Mouse (Mus musculus): Measurements from ENCODE around the gene Stk24.

Gene Stk24

DNA sequence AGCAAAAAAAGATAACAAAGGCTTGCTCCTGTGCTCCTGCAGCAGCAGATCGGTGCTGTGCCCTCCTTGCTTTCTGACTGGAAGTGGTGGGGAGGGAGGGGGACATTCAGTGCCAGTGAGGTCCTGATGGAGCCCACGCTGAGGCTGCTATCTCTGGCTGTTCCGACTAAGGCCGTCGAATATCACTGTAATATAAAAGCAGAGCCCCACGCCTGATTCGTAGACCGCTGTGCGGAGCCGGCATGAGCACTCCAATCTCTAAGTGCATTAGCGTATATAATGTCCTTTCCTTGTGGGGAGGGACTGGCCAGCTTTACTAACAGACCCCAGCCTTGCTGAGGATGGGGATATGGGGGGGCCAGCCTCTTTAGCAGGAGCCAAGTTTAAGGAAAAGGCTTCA is 120.5 kb downstream of the Stk24 start:
- no peak for DNase-seq

DNA sequence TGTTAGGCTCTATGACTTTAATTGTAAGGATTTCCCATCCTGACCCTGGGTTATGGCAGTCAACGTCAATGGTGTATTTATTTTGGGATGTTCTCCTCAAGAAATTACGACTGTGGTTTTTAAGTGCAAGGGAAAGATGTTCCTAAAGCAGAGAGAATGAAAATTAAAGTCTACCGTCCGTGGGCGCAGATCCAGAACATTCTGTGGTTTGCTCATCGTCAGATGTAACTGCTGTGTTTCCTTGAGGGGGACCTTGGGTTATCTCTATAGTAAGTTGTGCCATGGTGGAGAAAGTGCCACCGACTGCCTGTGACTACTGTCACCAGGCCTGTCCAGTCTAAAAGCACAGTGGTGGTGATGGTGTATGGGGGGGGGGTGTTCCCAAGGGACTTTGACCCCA is 122.9 kb downstream of the Stk24 start:
- no peak for DNase-seq

DNA sequence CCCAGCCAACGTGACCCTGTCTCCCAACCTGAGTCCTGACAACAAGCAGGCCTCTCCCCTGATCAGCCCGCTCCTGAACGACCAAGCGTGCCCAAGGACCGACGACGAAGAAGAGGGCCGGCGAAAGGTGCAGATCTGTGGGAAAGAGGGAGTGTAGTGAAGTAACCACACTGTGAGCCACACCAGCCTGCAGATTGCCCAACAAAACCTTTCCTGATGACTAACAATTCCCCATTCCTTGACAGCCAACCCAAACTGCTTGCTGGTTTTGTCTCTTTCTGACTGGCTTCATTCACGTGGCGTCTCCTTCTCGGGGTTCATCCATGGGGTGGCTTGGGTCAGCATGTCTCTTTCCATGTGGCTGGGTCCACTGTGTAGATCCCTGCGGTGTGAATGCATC is 124.3 kb downstream of the Stk24 start:
- no peak for DNase-seq

DNA sequence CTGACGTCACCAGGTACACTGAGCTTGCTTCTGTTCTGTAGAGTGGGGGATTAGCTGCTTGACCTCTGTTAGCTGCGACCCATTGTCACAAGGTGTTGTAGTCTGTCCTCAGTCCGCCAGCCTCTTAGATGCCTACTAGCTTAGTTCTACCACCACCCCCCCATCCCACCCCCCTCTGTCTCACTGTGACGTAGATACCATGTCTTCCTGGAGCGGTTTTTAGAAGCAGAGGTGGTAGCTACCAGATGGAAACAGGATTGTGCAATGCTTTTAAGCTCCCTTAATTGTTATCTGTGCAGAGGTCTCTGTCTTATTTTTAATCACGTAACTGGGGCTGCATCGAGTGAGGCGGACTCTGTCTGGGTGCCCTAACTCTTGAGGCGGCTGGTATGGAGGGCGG is 124.9 kb downstream of the Stk24 start:
- no peak for DNase-seq

DNA sequence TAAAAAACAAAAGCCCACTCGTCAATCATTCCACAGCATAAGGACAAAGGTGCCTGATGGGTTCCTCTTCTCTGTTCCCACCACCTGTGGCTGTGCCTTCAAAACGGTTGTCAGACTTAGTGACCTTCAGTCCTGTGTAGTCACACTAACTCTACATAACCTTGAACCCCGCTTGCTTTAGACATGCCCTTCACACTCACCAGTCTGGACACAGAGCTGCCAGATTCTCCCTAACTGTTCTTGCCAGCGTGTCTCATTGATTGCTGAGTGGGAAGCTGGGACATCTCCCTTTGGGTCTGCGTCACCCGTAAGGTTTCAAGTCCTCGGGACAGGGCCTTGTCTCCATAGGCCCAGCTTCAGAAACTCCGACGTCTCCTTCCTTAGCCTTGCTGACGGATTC is 127.3 kb downstream of the Stk24 start:
- DNase-seq: no peak

DNA sequence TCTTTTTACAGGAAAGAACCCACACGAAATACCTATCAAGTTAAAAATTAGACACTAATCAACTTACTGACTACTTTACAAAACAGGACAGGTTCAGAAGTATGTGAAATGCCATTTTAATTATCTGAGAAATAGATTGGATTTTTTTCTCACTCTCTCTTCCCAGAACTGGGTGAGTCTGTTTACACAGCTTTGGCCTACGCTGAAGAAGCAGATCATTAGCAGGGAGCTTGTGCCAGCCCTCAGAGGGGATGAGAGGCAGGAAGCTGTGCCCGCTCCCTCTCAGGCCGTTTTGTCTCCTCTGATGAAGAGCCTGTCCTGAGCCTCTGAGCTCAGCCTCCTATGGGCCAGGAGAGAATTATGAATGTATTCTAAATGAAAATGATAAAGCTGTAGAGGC is 128.1 kb downstream of the Stk24 start:
- no peak for DNase-seq

DNA sequence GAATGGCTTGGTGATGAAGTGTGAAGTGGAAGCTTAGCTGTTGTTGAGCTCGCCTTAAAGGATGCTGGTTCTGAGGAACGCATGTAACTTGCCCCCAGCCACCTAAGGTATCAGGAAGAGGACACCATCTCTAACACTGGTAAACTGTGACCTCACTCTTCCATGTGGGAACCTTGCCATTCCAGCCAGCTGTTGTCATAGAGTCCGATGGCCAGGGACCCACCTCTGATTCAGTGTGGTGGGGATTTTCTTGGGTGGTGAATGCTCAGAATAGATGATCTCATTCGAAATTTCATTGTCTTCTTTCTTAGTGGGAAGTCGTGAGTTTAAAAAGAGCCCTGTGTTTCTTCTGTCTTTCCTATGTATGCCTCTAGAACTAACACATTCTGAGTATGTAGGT is 128.7 kb downstream of the Stk24 start:
- no peak for DNase-seq

DNA sequence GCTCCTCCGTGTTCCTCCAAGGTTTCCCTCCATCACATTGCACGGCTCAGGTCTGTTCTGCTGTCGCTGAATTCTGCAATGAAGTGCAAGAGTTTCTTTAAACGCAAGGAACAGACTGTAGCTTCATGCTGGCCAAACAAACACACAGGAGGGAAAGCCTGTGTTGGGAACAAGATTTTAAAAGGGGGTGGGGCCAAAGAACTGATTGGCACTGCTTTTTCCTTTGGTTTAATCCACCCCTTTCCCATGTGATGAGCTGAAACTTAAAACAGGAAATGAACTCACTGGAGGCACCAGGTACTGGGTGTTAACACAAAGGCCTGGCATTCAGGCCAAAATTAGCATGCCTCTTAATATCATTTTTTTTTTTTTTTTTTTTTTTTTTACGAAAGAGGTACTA is 131.5 kb downstream of the Stk24 start:
- no peak for DNase-seq

DNA sequence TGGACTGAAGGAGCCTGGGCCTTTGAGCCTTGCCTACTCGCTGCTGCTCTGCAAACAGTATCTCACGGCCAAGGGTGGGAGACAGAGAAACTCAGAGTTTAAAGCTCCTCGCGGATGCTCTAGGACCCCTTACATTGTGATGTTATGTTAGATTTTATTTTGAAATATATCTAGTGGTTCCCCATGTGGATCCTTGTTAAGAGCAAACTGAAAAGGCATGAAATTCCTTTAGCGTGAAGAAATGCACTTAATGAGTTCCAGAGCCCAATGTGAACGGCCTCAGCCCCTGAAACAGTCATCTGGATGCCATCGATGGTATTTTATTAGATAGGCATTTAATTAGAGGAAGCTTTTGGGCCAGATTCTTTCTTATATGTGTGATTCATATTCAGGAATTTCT is 132.5 kb downstream of the Stk24 start:
- DNase-seq: no peak

DNA sequence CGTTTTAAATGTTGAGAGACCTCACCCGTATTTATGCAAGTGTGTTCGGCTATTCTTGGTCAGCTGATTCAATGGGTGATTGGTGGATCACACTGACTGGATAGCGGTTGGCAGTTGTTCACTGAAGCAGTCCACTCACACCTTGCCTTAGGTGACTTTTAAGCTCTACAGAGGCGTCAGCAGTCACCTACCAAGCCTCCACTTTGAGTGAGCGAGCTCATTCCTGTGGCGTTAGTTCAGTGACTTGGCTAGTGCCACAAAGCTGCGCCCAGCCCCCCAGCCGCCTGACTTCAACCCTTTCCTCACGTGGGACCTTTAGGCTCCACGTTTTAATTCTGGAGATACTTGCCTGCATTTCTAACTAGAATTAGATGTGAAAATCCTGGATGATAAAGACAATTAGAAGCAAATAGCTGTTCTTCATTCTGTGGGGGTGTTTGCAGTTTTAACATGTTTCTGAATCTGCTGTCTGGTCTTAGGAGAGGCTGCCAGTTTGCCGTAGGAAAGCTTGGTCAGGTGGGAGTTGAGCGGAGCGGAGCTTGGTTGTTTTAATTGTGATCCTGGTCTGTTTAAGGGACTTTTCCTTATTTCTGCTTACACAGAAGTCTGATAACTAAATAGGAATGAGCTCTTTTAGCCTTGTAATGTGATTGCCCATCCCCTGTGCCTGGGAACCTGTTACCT is 133.6 kb downstream of the Stk24 start:
- DNase-seq: no peak

DNA sequence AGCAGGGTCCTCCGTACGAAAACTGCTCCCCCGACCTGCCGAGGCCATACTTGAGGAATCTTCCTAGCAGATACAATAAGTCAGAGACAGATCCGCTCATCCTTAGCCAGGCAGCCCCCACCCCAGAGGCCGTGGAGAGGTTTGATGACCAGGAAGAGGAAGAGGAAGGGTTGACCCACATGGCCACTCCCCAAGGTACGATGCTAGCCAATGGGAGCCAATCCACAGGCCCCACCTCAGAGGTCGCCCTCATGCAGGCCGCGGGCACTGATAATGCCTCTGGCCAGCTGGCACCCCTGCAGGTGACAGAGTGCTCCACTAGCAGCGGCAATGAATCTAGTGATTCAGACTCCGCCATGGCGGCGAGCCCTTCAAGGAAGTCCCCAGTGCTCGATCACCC is 135.7 kb downstream of the Stk24 start:
- no peak for DNase-seq

DNA sequence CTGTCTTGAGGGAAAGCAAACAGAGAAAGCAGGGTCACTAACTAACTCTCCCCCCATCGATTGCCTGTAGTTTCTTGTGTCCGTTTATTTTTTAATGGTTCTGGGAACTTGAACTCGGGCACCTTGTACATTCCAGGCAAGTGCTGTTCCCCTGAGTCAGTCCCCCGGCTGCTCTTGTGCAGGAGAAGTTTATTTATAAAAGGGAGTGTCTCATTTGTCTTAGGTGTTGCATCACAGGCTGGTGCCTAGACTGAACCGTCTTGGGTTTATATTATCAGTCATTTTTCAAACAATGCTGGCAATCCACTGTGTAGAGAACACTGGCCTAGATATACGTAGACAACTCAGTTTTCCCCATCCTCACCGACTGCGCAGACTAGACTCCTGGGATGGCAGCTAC is 140.4 kb downstream of the Stk24 start:
- no peak for DNase-seq

DNA sequence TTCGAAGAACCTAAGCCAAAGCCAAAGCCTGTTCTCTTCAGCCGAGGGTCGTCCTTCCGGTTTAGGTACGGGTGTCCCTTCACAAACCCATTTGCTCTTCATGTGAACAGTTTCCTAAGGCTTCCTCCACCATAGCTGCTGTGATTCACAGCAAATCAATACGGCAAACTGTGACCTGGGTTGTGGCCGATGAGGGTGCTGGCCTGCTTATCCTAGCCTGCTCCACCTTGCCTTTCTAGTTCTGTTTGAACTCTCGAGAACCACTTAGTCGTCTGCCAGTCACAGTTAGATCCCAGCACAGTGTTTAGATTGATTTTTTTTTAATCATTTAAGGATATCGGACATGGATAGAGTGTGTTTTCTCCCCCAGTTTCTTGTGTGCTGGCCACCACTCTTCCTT is 141.1 kb downstream of the Stk24 start:
- no peak for DNase-seq

DNA sequence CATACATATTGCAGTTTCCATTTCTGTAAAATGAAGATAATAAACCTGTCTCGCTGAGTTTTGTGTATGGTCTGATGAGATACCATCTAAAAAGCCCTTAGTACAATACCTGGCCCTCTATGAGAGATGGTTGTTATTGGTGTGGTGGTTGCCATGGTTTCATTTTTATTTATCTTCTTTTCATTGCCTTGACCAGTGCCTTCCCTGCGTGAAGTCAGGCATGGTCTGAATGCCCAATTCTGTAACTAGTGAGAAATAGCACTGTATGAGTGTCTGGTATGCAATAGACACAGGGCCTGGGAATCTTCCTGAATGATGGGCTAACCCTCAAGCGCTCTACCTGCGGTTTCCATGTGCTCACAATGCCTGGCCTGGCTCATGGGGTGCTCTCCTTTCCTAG is 143.1 kb downstream of the Stk24 start:
- no peak for DNase-seq
